Mouse (Mus musculus): Measurements from ENCODE around the gene Fabp1. TPM values are rescaled to one million over a fixed set of nuclear protein-coding genes. Genes with fewer than 3 reads are reported as not detected.

The Fabp1 gene
- polyA plus RNA-seq, 1 experiment, result 0.07 TPM

DNA sequence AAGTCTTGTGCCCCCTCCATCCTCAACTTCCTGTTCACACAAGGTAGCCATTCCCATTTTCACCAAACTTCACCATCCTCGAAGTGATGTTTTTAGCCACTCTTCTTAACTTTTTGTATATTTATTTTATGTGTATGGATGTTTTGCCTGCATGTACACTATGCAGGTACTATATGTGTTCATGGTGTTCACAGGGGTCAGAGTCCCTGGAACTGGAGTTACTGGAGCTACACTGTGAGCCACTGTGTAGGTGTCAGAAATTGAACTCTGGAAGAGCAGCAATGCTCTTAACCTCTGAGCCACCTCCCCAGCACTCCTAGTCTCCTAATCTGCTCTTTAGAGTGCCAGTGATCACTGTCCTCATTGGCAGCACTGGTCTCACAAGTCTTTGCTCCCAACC lies 48.8 kb downstream of the Fabp1 start:
- Histone ChIP-seq H3K4me1 (ENCODE audit: control insufficient read depth) (no peaks in the 10 kb centered on the region), H3K9me3 (ENCODE audit: control insufficient read depth, low read length) (no peaks in the 10 kb centered on the region), H3K4me3 (replicated peaks) (no peak overlapping the region), H3K27me3 (ENCODE audit: control insufficient read depth) (no peaks in the 10 kb centered on the region), H3K36me3 (ENCODE audit: control insufficient read depth) (no peaks in the 10 kb centered on the region)
- no peak for TF ChIP-seq TAL1 (IDR thresholded peaks at IDR 0.05; ENCODE audit: low read length)

DNA sequence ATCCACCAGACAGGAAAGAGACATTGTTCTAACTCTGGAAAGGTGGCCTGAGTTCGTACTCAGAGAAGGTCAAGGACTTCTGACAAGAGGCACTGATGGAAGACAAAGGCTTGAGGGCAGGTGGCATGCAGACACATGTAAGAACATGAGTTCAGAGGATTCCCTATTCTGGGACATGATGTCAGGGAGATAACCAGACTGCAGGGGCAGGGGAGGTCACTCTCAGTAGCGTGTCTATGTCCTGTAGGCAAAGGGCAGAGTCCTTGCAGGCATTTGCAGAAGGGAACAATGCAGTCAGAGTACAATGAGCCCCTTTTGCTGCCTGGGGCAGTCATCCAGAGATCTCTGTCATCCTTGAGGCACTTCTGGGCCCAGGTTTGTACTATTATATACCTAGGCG lies 50.0 kb downstream of the Fabp1 start:
- H3K4me3 ChIP-seq (replicated peaks), result no peak overlapping the region
- no peaks in the 10 kb centered on the region for H3K9me3 ChIP-seq (ENCODE audit: control insufficient read depth, low read length)
- TF ChIP-seq TAL1 (IDR thresholded peaks at IDR 0.05; ENCODE audit: low read length), result no peak
- TF ChIP-seq GATA1 (IDR thresholded peaks at IDR 0.05; ENCODE audit: low read length), result no peak
- H3K27me3 ChIP-seq (ENCODE audit: control insufficient read depth), result no peaks in the 10 kb centered on the region
- H3K4me1 ChIP-seq (ENCODE audit: control insufficient read depth), result no peaks in the 10 kb centered on the region
- H3K36me3 ChIP-seq (ENCODE audit: control insufficient read depth), result no peaks in the 10 kb centered on the region

DNA sequence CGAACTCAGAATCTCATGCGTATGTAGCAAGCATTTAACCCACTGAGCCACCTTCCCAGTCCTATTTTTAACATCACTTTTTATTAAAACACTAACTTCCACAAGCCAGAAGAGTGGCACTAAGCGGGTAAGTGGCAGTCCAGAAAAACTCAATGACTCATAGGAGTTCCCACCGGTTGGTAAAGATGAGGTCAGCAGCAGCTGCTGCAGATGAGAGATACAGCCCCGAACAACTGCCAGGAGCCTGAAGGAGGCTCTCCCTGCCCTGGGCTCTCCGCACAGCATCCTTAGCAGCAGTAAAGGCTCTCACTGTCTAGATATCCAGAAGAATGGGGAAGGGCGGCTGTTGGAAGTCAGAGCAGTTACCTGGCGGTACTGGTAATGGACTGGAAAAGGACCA lies 51.3 kb downstream of the Fabp1 start:
- Histone ChIP-seq H3K4me3 (replicated peaks) (no peak overlapping the region), H3K4me1 (ENCODE audit: control insufficient read depth) (no peaks in the 10 kb centered on the region), H3K9me3 (ENCODE audit: control insufficient read depth, low read length) (no peaks in the 10 kb centered on the region), H3K27me3 (ENCODE audit: control insufficient read depth) (no peaks in the 10 kb centered on the region), H3K36me3 (ENCODE audit: control insufficient read depth) (no peaks in the 10 kb centered on the region)
- no peak for TF ChIP-seq GATA1 (IDR thresholded peaks at IDR 0.05; ENCODE audit: low read length)
- no peak for TF ChIP-seq TAL1 (IDR thresholded peaks at IDR 0.05; ENCODE audit: low read length)

DNA sequence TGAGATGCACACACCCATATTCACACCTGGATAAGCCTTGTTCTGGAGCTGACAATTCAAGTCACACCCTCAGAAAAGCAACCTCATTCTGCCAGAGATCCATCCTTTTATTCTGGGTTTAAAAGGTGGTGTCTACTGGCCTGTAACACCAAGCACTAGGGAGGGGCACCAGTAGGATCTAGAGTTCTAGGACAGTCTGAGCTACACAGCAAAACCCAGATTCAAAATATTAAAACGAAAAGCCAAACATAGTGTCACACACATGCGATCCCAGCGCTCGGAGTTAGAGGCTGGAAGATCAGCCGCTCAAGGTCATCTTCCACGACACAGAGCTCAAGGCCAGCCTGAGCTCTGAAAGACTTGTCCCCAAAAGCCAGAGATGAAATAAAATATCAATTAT lies 54.8 kb downstream of the Fabp1 start:
- no peak overlapping the region for H3K4me3 ChIP-seq (replicated peaks)
- no peaks in the 10 kb centered on the region for H3K36me3 ChIP-seq (ENCODE audit: control insufficient read depth)
- H3K4me1 ChIP-seq (ENCODE audit: control insufficient read depth), result peaks cover 3% of the 10 kb centered on the region
- H3K27me3 ChIP-seq (ENCODE audit: control insufficient read depth), result no peaks in the 10 kb centered on the region
- TF ChIP-seq GATA1 (IDR thresholded peaks at IDR 0.05; ENCODE audit: low read length) (no peak), TAL1 (IDR thresholded peaks at IDR 0.05; ENCODE audit: low read length) (no peak)
- H3K9me3 ChIP-seq (ENCODE audit: control insufficient read depth, low read length), result no peaks in the 10 kb centered on the region

Other genes starting within 250 kb of the Fabp1 start
- not detected in 2 replicates for gene Foxi3, start 243.3 kb upstream of the Fabp1 start, polyA plus RNA-seq (2012)
- not detected in 2 replicates for gene Thnsl2, start 55.4 kb upstream of the Fabp1 start, polyA plus RNA-seq (2012)
- 2.8 and 3.3 TPM in 2 replicates for gene Krcc1, start 71.8 kb downstream of the Fabp1 start, polyA plus RNA-seq (2012)
- not detected in 2 replicates for gene Smyd1, start 122.4 kb downstream of the Fabp1 start, polyA plus RNA-seq (2012)
- gene Cd8b1, start 123.0 kb downstream of the Fabp1 start, polyA plus RNA-seq (2012), result not detected in 2 replicates
- gene Cd8a, start 173.6 kb downstream of the Fabp1 start, polyA plus RNA-seq (2012), result not detected in 2 replicates
- 1.1 TPM in 2 replicates for gene Rmnd5a, start 240.8 kb downstream of the Fabp1 start, polyA plus RNA-seq (2012)